Mouse (Mus musculus) CH12.LX (cell line): ENCODE data around the gene Ttc23l. TPM values are rescaled to one million over a fixed set of nuclear protein-coding genes. Genes with fewer than 3 reads are reported as not detected.

ENCODE experiments used
- DNase-seq: peaks from one replicate; pipeline ENCODE4 v3.0.0-alpha.2; 2013; ENCODE audit errors: extremely low read depth
- H3K27ac ChIP-seq: 2 replicates; pipeline ENCODE4 v1.5.1; 2012; ENCODE audit warnings: low read depth, mild to moderate bottlenecking, control low read depth, moderate library complexity; ENCODE audit not compliant: insufficient read depth
- H3K27me3 ChIP-seq: replicated peaks from 2 replicates; pipeline ENCODE3; 2012; ENCODE audit warnings: inconsistent platforms
- H3K36me3 ChIP-seq, 2 experiments: replicated peaks in 1 of 2; 2 replicates each; pipeline versions ENCODE3 to v1.6.1; 2012; ENCODE audit warnings: inconsistent platforms in 1 of 2, low read length in 1 of 2, mild to moderate bottlenecking in 1 of 2, mixed read lengths in 1 of 2, moderate library complexity in 1 of 2; ENCODE audit not compliant: control insufficient read depth in 1 of 2, insufficient read depth in 1 of 2
- H3K4me1 ChIP-seq, 2 experiments: 2 replicates each; pipeline ENCODE4 v1.6.1; 2012; ENCODE audit warnings: inconsistent platforms in 1 of 2, moderate library complexity in 1 of 2; ENCODE audit not compliant: insufficient read depth in 2 of 2, control insufficient read depth in 1 of 2
- H3K4me2 ChIP-seq: 2 replicates; pipeline ENCODE4 v1.6.1; 2012; ENCODE audit warnings: low read depth, mild to moderate bottlenecking, control low read depth; ENCODE audit not compliant: poor library complexity, insufficient read depth, severe bottlenecking
- H3K4me3 ChIP-seq, 3 experiments: fragments of 150-350 bp in 1 of 3; sonication (generic) in 1 of 3; replicated peaks in 1 of 3; 2 replicates each; pipeline versions ENCODE3 to v1.5.1; 2011 to 2012; ENCODE audit warnings: low read depth in 2 of 3, low read length in 2 of 3, mild to moderate bottlenecking in 2 of 3, moderate library complexity in 2 of 3, control low read depth in 1 of 3, improper control_type of control experiment in 1 of 3, inconsistent platforms in 1 of 3, mixed read lengths in 1 of 3; ENCODE audit not compliant: poor library complexity in 1 of 3
- H3K79me2 ChIP-seq: replicated peaks from 2 replicates; pipeline ENCODE4 v1.6.1; 2012; ENCODE audit warnings: mild to moderate bottlenecking, moderate library complexity; ENCODE audit not compliant: control insufficient read depth, poor library complexity, insufficient read depth, severe bottlenecking; ENCODE audit errors: extremely low read depth
- H3K9ac ChIP-seq: 2 replicates; pipeline ENCODE4 v1.6.1; 2012; ENCODE audit warnings: low read depth, mild to moderate bottlenecking, control low read depth, moderate library complexity; ENCODE audit not compliant: insufficient read depth
- H3K9me3 ChIP-seq: replicated peaks from 2 replicates; pipeline ENCODE3; 2012; ENCODE audit warnings: low read length, inconsistent platforms, mixed read lengths
- BHLHE40 ChIP-seq: IDR thresholded peaks from 2 replicates; pipeline ENCODE4 v1.6.1; 2011; ENCODE audit warnings: mild to moderate bottlenecking, low read depth, low read length, improper control_type of control experiment
- ELF1 ChIP-seq: IDR thresholded peaks from 2 replicates; pipeline ENCODE4 v1.6.1; 2014; ENCODE audit warnings: low read depth, mild to moderate bottlenecking, inconsistent platforms, low read length, improper control_type of control experiment
- EP300 ChIP-seq: IDR thresholded peaks from 2 replicates; pipeline ENCODE4 v1.6.1; 2011; ENCODE audit warnings: low read length, improper control_type of control experiment
- GABPA ChIP-seq: IDR thresholded peaks from 2 replicates; pipeline ENCODE4 v1.6.1; 2012; ENCODE audit warnings: low read depth, low read length, improper control_type of control experiment, inconsistent platforms; ENCODE audit not compliant: insufficient replicate concordance
- HCFC1 ChIP-seq: IDR thresholded peaks from 2 replicates; pipeline ENCODE4 v1.6.1; 2012; ENCODE audit warnings: low read depth, mild to moderate bottlenecking, inconsistent platforms, low read length, improper control_type of control experiment
- JUN ChIP-seq: IDR thresholded peaks from 2 replicates; pipeline ENCODE4 v1.6.1; 2011; ENCODE audit warnings: low read depth, mild to moderate bottlenecking, low read length, improper control_type of control experiment, moderate library complexity; ENCODE audit not compliant: insufficient read depth
- KAT2A ChIP-seq: IDR thresholded peaks from 2 replicates; pipeline ENCODE4 v1.6.1; 2012; ENCODE audit warnings: low read length, improper control_type of control experiment, inconsistent platforms; ENCODE audit not compliant: insufficient replicate concordance
- MAZ ChIP-seq: IDR thresholded peaks from 2 replicates; pipeline ENCODE4 v1.6.1; 2012; ENCODE audit warnings: low read depth, mild to moderate bottlenecking, inconsistent platforms, low read length, improper control_type of control experiment, moderate library complexity
- MEF2A ChIP-seq: IDR thresholded peaks from 2 replicates; pipeline ENCODE4 v1.6.1; 2014; ENCODE audit warnings: low read depth, mild to moderate bottlenecking, inconsistent platforms, low read length, improper control_type of control experiment, borderline replicate concordance
- MXI1 ChIP-seq: IDR thresholded peaks from 2 replicates; pipeline ENCODE4 v1.6.1; 2011; ENCODE audit warnings: mild to moderate bottlenecking, low read depth, low read length, improper control_type of control experiment
- MYC ChIP-seq: IDR thresholded peaks from 2 replicates; pipeline ENCODE4 v1.6.1; 2011; ENCODE audit warnings: low read depth, mild to moderate bottlenecking, improper control_type of control experiment, low read length
- POLR2A ChIP-seq: IDR thresholded peaks from 2 replicates; pipeline ENCODE4 v1.6.1; 2011; ENCODE audit warnings: low read depth, mild to moderate bottlenecking, improper control_type of control experiment, low read length
- RAD21 ChIP-seq: IDR thresholded peaks from 2 replicates; pipeline ENCODE4 v1.6.1; 2011; ENCODE audit warnings: low read depth, mild to moderate bottlenecking, low read length, improper control_type of control experiment, moderate library complexity
- USF1 ChIP-seq: IDR thresholded peaks from 2 replicates; pipeline ENCODE4 v1.6.1; 2014; ENCODE audit warnings: low read depth, mild to moderate bottlenecking, inconsistent platforms, low read length, improper control_type of control experiment
- USF2 ChIP-seq: conservative IDR thresholded peaks from 2 replicates; pipeline ENCODE4 v1.6.1; 2011; ENCODE audit warnings: low read depth, low read length, improper control_type of control experiment
- ZKSCAN1 ChIP-seq: IDR thresholded peaks from 2 replicates; pipeline ENCODE4 v1.6.1; 2012; ENCODE audit warnings: low read depth, inconsistent platforms, low read length, improper control_type of control experiment, borderline replicate concordance
- ZNF384 ChIP-seq: IDR thresholded peaks from 2 replicates; pipeline ENCODE4 v1.6.1; 2012; ENCODE audit warnings: low read depth, low read length, improper control_type of control experiment, inconsistent platforms
- dilution Hi-C: fragments of 300-500 bp; cut with MboI; formaldehyde crosslinking; loops from 2 replicates; pipeline ENCODE4 v1.14.3; 2020; ENCODE audit warnings: low sequenced_read_pairs; ENCODE audit not compliant: extremely low pct_unique_long_range_greater_than_20kb, extremely low pct_ligation_motif_present
- in situ Hi-C: fragments of 300-500 bp; cut with MboI; formaldehyde crosslinking; loops from 3 replicates; pipeline ENCODE4 v1.14.3; 2019; ENCODE audit warnings: low sequenced_read_pairs, low pct_ligation_motif_present, low pct_unique_long_range_greater_than_20kb, mixed read lengths
- polyA plus RNA-seq: library from polyadenylated mRNA; unstranded; fragments of >175 nt; gene quantifications from 2 replicates; pipeline ENCODE4 v1.2.1, GENCODE M21; 2012; ENCODE audit warnings: low read depth; ENCODE audit not compliant: insufficient read length
- total RNA-seq, 2 experiments: library from RNA; depleted of rRNA; stranded (reverse); fragments of 300-350 nt in 1 of 2; fragments of >200 nt in 1 of 2; gene quantifications; 2 replicates each; pipeline ENCODE4 v1.2.3; 2012 to 2014

Gene Ttc23l
- total and polyA plus RNA-seq, 3 experiments: 0.15 to 0.31 TPM; not detected in 1

- Histone ChIP-seq H3K4me2 (no peak overlapping the region), H3K27me3 (no peaks in the 10 kb centered on the region), H3K9ac (no peak overlapping the region), H3K4me1 (peaks cover 3 to 14% of the 10 kb centered on the region in 2 experiments; a peak in 3 of 4 replicates), H3K4me3 (no peak overlapping the region), H3K79me2 (no peaks in the 10 kb centered on the region), H3K27ac (no peak overlapping the region), H3K36me3 (no peaks in the 10 kb centered on the region), H3K9me3 (no peaks in the 10 kb centered on the region)
- in situ Hi-C loops (no loop called here), dilution Hi-C loops (no loop called here)
- no peak for TF ChIP-seq MEF2A
- no peak for TF ChIP-seq USF1
- no peak for DNase-seq
Measured at GRCm38 (mm10) chr15:10531352-10531751, 27.1 kb downstream of the Ttc23l start.

- in situ Hi-C loops: no loop called here
- TF ChIP-seq MEF2A (no peak), ZKSCAN1 (no peak), JUN (no peak), HCFC1 (no peak), RAD21 (no peak), KAT2A (no peak), POLR2A (no peak), MAZ (no peak), MXI1 (no peak), MYC (no peak), BHLHE40 (no peak), ELF1 (no peak), ZNF384 (no peak), GABPA (no peak)
Measured at GRCm38 (mm10) chr15:10525896-10526295, 32.6 kb downstream of the Ttc23l start.

GRCm38 (mm10) chr15:10515166-10515565 lies 43.3 kb downstream of the Ttc23l start:
- DNase-seq: no peak
- no peaks in the 10 kb centered on the region for H3K79me2 ChIP-seq
- TF ChIP-seq EP300 (no peak), USF2 (no peak), USF1 (no peak)
- no peak overlapping the region for H3K27ac ChIP-seq
- no peaks in the 10 kb centered on the region for H3K4me1 ChIP-seq
- no peaks in the 10 kb centered on the region for H3K36me3 ChIP-seq
- no peak overlapping the region for H3K4me3 ChIP-seq
- no peak overlapping the region for H3K4me2 ChIP-seq
- H3K9me3 ChIP-seq: no peaks in the 10 kb centered on the region
- no peaks in the 10 kb centered on the region for H3K27me3 ChIP-seq
- dilution Hi-C loops: no loop called here
- in situ Hi-C loops: no loop called here
- no peak overlapping the region for H3K9ac ChIP-seq

More at GRCm38 (mm10) chr15:10525896-10526295, 32.6 kb downstream of the Ttc23l start:
- Histone ChIP-seq H3K36me3 (no peaks in the 10 kb centered on the region), H3K27me3 (no peaks in the 10 kb centered on the region), H3K9me3 (no peaks in the 10 kb centered on the region), H3K4me3 (no peak overlapping the region), H3K4me1 (no peaks in the 10 kb centered on the region), H3K4me2 (no peak overlapping the region), H3K79me2 (no peaks in the 10 kb centered on the region), H3K9ac (no peak overlapping the region), H3K27ac (no peak overlapping the region)
- DNase-seq: no peak
- dilution Hi-C loops: no loop called here
